Mouse (Mus musculus) intestine, postnatal 0 days (tissue): ENCODE measurements around the gene Myo5a. TPM values are rescaled to one million over a fixed set of nuclear protein-coding genes. Genes with fewer than 3 reads are reported as not detected.

ENCODE experiments used
- ATAC-seq: fragments of 200-750 bp; cut with Nextera tagmentation; 2 replicates; pipeline ENCODE4 v1.8.0; 2017; ENCODE audit warnings: mild to moderate bottlenecking, moderate TSS enrichment, moderate library complexity
- H3K27ac ChIP-seq: fragments of 300-500 bp; sonication (generic); 2 replicates; pipeline ENCODE4 v1.5.1; 2014; ENCODE audit warnings: mild to moderate bottlenecking, low read depth, low read length, moderate library complexity
- H3K27me3 ChIP-seq: fragments of 300-500 bp; sonication (generic); replicated peaks from 2 replicates; pipeline ENCODE4 v1.6.1; 2014; ENCODE audit warnings: low read length, mixed read lengths; ENCODE audit not compliant: control insufficient read depth, insufficient read depth
- H3K36me3 ChIP-seq: fragments of 300-500 bp; sonication (generic); 2 replicates; pipeline ENCODE4 v1.6.1; 2014; ENCODE audit warnings: mild to moderate bottlenecking, moderate library complexity; ENCODE audit not compliant: control insufficient read depth, insufficient read depth
- H3K4me1 ChIP-seq: fragments of 300-500 bp; sonication (generic); replicated peaks from 2 replicates; pipeline ENCODE4 v1.6.1; 2014; ENCODE audit warnings: antibody characterized with exemption, low read length, mixed read lengths; ENCODE audit not compliant: control insufficient read depth, insufficient read depth
- H3K4me2 ChIP-seq: fragments of 300-500 bp; sonication (generic); replicated peaks from 2 replicates; pipeline ENCODE4 v1.6.1; 2014; ENCODE audit warnings: low read depth, mild to moderate bottlenecking, moderate library complexity
- H3K4me3 ChIP-seq: fragments of 300-500 bp; sonication (generic); 2 replicates; pipeline ENCODE4 v1.5.1; 2014; ENCODE audit warnings: low read depth, low read length
- H3K9ac ChIP-seq: fragments of 300-500 bp; sonication (generic); 2 replicates; pipeline ENCODE4 v1.6.1; 2014; ENCODE audit warnings: mild to moderate bottlenecking, low read depth, low read length
- H3K9me3 ChIP-seq: fragments of 300-500 bp; sonication (generic); 2 replicates; pipeline ENCODE4 v1.6.1; 2016; ENCODE audit warnings: mixed run types; ENCODE audit not compliant: control insufficient read depth
- CTCF ChIP-seq: sonication (generic); IDR thresholded peaks from 2 replicates; pipeline ENCODE4 v1.5.1; 2016; ENCODE audit warnings: low read depth, mild to moderate bottlenecking, control low read depth, antibody characterized with exemption, moderate library complexity
- WGBS: fragments of 180-500 bp; shearing (Covaris S2); extraction: QIAGEN DNeasy Blood & Tissue Kit; methylation state at CpG from one replicate; pipeline ENCODE4 v1.1.7; 2014; 5-methylcytosine and 5-hydroxymethylcytosine counted together
- polyA plus RNA-seq: library from polyadenylated mRNA; unstranded; fragments of >200 nt; fragmentation: Nextera tagmentation; extraction: Ambion mirVana; gene quantifications from 2 replicates; pipeline ENCODE4 v1.2.1, GENCODE M21; 2015

The Myo5a gene
- polyA plus RNA-seq, 1 experiment from 2014 or later = 3.1 TPM

GRCm38 (mm10) chr9:75234983-75235627 lies 164.3 kb downstream of the Myo5a start:
- Histone ChIP-seq H3K9me3 (no peaks in the 10 kb centered on the region), H3K27me3 (no peaks in the 10 kb centered on the region), H3K4me3 (no peak overlapping the region), H3K27ac (0 out of 2 replicates have a peak overlapping the region, but pooled peaks have one; percentile 15), H3K9ac (no peak overlapping the region), H3K4me2 (no peak overlapping the region), H3K36me3 (no peaks in the 10 kb centered on the region), H3K4me1 (no peaks in the 10 kb centered on the region)
- no peak for TF ChIP-seq CTCF
- 71% methylated on average over 12 of the region's 12 CpGs for WGBS
- no peak for ATAC-seq

GRCm38 (mm10) chr9:75235696-75236095 lies 164.9 kb downstream of the Myo5a start:
- Histone ChIP-seq H3K9ac (no peak overlapping the region), H3K36me3 (no peaks in the 10 kb centered on the region), H3K9me3 (no peaks in the 10 kb centered on the region), H3K4me3 (no peak overlapping the region), H3K4me1 (no peaks in the 10 kb centered on the region), H3K4me2 (no peak overlapping the region), H3K27me3 (no peaks in the 10 kb centered on the region), H3K27ac (no peak overlapping the region; the same call in 1 of the 2 replicates)
- ATAC-seq = no peak
- WGBS = 72% methylated on average over 2 of the region's 2 CpGs
- TF ChIP-seq CTCF = no peak

GRCm38 (mm10) chr9:75236416-75237308 lies 165.8 kb downstream of the Myo5a start:
- peak; percentile 48; the same call in 1 of the 2 replicates for ATAC-seq
- H3K36me3 ChIP-seq = no peaks in the 10 kb centered on the region

GRCm38 (mm10) chr9:75238179-75238578 lies 167.4 kb downstream of the Myo5a start:
- 86% methylated on average over 3 of the region's 3 CpGs for WGBS
- Histone ChIP-seq H3K9ac (no peak overlapping the region), H3K4me2 (no peak overlapping the region), H3K4me1 (no peaks in the 10 kb centered on the region), H3K36me3 (no peaks in the 10 kb centered on the region), H3K27ac (no peak overlapping the region), H3K4me3 (no peak overlapping the region), H3K27me3 (no peaks in the 10 kb centered on the region), H3K9me3 (no peaks in the 10 kb centered on the region)
- peak; percentile 17; the same call in 1 of the 2 replicates for ATAC-seq
- no peak for TF ChIP-seq CTCF

More at GRCm38 (mm10) chr9:75236416-75237308, 165.8 kb downstream of the Myo5a start:
- Histone ChIP-seq H3K4me1 (no peaks in the 10 kb centered on the region), H3K27me3 (no peaks in the 10 kb centered on the region), H3K4me2 (no peak overlapping the region), H3K9me3 (no peaks in the 10 kb centered on the region), H3K9ac (no peak overlapping the region), H3K4me3 (no peak overlapping the region), H3K27ac (peak overlapping the region; percentile 11; the same call in 1 of the 2 replicates)
- 66% methylated on average over 12 of the region's 12 CpGs for WGBS
- no peak for TF ChIP-seq CTCF

- WGBS = 81% methylated on average over 6 of the region's 6 CpGs
- no peaks in the 10 kb centered on the region for H3K27me3 ChIP-seq
- H3K9me3 ChIP-seq = no peaks in the 10 kb centered on the region
- no peak for ATAC-seq
- no peaks in the 10 kb centered on the region for H3K36me3 ChIP-seq
- no peak overlapping the region for H3K27ac ChIP-seq
- H3K4me2 ChIP-seq = no peak overlapping the region
- no peak overlapping the region for H3K9ac ChIP-seq
- H3K4me3 ChIP-seq = no peak overlapping the region
- no peaks in the 10 kb centered on the region for H3K4me1 ChIP-seq
- TF ChIP-seq CTCF = no peak
These were observed 172.2 kb downstream of the Myo5a start for GRCm38 (mm10) chr9:75243052-75243451.

- H3K4me3 ChIP-seq = no peak overlapping the region
- H3K4me2 ChIP-seq = no peak overlapping the region
- H3K4me1 ChIP-seq = no peaks in the 10 kb centered on the region
- H3K27me3 ChIP-seq = no peaks in the 10 kb centered on the region
- no peaks in the 10 kb centered on the region for H3K9me3 ChIP-seq
- H3K36me3 ChIP-seq = no peaks in the 10 kb centered on the region
- H3K9ac ChIP-seq = no peak overlapping the region
- TF ChIP-seq CTCF = no peak
- H3K27ac ChIP-seq = no peak overlapping the region
- 16% methylated on average over 5 of the region's 5 CpGs for WGBS
- ATAC-seq = peak; percentile 57
These were observed 173.1 kb downstream of the Myo5a start for GRCm38 (mm10) chr9:75243730-75244406.
